Mouse (Mus musculus) kidney, adult 9 months (tissue): ENCODE data around the gene Pacrg.

Experiments used
- DNase-seq: peaks from one replicate; pipeline ENCODE4 v3.0.0; 2022

Gene Pacrg

DNA sequence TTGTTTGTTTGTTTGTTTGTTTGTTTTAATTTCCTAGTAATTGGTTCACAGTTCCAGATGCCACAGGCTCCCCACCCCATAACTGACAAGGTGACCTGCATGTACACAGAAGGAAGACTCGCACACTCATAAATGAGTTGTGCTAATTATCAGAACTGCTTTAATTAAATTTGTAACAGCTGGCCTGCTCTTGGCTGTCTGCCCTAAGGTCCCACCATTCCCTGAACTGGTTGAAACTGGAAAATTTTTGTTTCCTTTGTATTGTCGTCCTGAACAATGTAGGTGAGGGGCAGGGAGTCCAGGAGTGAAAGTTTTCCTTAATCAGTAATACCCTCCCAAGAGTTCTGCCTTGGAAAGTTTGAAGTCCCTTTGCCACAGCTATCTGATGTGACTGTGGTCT, 219.5 kb downstream of the Pacrg start:
- DNase-seq: no peak

DNA sequence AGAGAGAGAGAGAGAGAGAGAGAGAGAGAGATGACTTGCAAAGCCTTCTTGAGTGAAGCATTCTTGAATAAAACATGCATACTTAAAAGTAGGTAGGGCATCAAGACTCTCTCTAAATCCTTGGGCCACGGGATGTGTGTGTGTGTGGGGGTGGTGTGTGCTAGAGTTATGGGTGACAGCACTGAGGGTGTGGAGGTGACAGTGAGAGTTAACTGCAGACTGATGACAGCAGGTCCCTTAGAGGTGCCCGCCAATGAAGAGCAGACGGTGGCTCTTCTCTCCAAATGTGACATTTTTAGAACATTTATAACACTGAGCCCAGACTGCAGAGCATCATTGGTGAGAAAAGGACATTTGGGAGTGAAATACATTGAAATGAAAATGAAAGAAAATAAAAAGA, 220.2 kb downstream of the Pacrg start:
- no peak for DNase-seq

DNA sequence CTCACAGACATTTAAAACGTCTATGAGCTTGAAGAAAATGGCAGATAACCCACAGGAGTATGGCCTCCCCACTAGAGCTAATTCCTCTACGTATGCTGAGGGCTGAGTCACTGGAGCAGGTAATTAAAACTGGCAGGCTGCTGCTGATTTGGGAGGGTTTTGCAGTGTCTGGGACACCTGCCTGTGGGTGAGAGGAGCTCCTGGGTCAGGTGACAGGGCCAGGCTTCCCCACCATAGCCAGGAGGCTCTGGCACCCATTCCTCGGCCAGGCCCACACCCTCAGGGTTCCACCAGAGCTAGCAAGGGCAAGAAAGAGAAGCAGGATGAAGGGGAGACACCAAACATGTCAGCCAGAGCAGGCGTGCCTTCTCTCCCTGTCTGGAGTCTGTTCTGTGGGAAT, 222.5 kb downstream of the Pacrg start:
- DNase-seq: no peak

DNA sequence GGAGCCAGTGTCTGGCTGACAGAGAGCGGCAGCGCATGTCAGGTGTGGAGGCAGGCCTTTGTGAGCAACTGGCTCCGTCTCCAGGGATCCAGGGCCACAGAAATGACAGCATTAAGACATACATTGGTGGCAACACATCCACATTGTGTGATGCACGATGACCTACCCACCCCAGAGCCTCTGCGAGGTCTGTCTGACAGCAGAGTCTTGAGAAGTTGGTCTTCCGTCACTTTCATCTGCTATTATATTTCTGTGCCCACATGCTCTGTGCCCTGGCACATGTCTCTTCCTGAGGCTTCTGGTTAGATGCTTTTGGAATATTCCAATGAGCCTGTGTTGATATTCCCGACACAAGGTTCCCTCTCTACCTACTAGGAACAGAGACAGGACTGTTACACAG, 224.5 kb downstream of the Pacrg start:
- no peak for DNase-seq

DNA sequence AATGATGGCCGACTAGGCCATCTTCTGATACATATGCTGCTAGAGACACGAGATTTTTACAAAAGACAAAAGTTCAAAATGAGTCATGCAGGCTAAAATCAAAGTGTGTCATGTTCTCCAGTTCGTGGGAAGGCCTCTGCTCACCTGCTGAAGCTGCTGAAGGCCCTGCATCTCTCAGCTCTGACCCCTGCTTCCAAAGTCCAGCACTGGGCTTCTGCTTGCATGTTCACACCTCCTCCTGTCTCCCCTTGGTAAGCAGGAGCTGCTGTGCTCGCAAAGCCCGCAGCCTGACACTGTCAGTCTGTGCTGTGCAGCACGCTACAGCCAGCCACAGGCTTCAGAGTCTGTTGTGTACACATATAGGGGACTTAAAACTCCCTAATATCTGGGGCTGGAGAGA, 225.4 kb downstream of the Pacrg start:
- DNase-seq: peak; percentile 58

DNA sequence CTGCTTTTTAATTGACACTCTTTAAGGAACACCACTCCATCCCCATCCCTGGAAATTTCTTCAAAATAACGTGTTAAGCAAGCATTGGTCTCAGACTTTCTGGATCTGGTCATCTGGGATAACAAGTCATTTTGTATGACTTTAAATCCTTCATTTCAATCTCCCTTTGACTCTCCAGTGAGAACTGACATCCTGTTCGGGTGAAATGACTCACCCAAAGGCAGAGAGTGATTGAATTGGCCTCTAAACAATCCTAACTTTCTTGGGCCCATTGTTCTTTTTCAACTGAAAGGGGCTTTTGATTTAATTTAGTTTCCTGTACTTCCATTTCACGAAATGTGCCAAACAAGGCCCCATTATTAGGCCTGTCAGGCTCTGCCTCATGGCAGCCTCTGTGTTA, 228.5 kb downstream of the Pacrg start:
- DNase-seq: no peak

DNA sequence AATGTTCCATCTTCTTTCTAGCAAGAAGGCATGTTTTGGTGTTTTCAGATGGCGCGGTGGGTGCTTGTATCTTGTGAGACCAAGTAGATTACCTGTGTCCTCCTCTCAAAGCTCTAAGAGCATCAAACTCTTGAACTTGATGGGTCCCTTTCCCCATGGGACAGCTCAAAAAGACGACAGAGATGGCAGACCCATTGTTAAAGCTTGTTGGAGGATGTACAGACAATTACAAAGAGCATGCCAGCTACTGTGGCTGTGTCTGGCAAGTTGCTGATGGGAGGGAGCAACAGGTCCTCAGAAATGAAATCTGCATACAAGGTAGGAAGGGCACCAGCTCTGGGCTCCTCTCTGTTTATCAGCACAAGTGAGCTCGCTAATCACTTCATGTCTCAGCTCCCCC, 232.0 kb downstream of the Pacrg start:
- no peak for DNase-seq

DNA sequence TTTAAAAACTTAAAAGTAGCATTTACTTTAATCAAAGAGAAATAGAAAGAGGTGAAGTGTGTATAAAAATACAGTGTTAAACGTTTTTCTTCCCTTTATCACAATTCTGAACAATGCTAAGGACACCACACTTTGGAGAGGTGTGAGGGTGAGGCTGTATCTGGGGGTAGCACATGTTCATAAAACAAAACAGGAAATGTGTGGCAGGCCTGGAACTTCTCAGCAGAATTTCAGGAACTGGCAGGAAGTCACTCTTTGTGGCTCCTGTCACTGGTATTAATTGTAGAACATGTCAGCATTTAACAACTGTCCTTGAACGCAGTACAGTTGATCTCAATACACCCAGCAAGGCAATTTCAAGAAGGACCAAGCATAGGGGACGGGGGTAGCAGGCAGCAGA, 234.0 kb downstream of the Pacrg start:
- no peak for DNase-seq

DNA sequence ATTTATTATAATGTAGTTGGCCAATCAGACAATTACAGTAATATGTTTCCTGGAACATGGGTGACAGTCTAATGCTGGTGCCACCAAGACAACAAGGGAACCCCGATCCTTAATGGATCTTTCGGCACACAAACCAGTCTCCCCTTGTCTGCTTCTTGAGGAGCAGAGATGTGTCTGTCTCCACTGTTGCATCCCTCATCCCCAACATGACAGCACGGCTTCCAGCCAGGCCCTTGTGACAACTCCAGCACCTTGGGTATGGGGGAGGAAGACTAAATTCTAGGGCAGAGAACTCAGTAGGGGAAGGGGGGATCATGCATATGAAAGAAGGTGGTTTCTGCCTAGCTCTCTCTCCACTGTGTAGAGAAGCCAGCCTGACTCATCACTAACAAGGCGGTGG, 242.4 kb downstream of the Pacrg start:
- DNase-seq: no peak

DNA sequence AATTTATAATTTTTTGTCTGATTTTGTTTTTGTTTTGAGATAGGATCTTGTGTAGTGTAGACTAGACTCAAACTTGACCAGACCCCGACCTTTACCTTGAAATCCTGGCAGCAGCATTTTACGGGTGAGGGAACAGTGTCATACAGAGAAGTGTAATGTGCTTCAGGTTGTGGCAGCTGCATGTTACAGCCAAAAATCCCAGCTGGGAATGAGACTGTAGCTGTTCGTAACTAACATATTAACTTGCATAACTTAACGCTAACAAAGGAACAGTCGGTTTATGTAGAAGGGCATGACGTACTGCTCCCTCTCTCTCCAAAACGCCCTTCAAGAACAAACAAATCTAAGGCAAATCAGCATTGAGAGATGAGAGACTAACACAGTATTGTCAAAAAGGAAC, 250.5 kb downstream of the Pacrg start:
- DNase-seq: no peak

DNA sequence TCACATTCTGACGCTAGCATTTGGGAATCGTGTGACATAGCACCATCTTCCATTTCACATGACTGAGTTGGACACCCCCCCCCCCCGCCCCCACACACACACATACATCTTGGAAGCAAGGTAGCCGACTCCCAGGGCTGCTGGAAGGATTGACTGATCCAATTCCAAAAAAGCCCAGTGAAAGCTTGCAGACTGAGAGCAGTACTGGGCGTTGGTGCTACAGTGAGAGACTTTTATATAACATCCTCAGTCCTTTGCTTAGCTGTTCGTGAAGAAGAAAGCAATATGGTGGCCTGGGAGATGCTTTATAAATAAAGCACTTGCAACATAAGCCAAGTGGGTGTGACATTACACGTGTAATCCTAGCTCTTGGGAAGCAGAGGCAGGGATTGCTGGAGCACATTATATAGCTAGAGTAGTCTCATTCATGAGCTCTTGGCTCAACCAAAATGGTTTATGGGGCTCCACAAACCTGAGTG, 251.2 kb downstream of the Pacrg start:
- no peak for DNase-seq

DNA sequence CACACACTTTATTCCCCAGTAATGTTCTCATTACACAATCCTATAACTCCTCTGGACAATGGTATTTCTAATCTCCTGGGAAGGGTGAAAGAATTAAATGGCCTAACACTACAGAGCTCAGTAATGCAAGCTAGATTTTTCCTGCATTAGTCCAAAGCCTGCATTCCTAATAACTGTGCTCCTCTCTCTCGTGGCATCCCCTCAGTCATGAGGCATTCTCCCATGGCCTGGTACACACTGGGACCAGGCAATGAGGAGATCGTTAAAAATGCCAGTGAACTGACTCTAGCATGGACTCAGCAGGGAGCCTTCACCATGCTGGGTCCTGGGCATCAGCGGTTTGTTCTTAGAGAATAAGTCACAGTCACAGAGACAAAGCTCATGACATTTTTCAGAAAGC, 256.8 kb downstream of the Pacrg start:
- DNase-seq: no peak

DNA sequence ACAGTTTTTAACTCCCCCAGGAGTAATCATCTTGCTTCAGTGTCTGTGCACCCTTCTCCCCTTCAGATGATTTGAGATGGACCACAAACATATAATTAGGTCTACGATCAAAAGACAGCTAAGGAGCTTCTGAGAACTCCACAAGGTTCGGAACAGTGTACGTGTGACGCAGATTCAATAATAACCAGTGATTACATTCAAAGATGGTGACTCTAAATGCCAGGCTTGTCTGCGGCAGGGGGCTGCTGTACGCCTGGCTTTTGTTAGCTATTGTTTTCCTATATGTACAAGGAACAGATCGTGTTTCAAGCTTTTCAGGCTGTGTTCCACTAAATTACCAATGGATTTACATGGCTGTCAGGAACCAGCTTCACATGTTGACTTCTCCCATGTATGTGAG, 264.8 kb downstream of the Pacrg start:
- no peak for DNase-seq

DNA sequence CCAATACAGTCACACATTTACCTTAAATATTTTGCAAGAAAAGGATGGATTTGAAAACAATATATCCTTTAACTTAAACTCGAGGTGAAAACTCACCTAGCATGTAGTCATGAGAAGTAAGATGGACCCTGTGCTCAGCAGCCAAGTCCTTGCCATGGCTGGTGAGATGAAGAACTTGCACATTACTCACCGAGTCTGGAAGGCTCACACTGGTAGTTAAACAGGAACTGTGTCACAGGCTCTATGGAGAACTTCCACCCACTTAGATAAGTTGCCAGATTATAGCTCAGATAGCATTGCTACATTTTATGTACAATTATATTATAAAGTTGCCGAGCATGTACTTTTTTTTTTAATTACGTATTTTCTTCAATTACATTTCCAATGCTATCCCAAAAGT, 267.7 kb downstream of the Pacrg start:
- DNase-seq: no peak

DNA sequence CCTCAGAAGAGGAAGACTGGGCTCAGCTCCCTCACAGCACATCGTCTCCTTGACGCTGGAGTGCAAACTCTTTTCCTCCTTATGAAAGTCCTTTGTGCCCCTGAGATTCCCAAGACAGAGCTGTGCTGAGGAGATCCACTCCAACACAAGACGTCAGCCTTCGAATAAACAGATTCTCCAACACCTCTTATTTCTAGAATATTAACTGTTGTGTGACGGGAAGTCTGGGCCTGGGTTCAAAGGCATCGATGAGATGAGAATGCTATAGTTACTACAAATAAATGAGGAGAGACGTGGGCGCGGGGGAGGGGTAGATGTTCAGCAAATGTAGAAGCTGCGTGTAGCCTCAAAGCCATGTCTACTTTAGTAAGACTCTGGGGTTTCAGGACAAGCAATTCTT, 270.8 kb downstream of the Pacrg start:
- DNase-seq: no peak

DNA sequence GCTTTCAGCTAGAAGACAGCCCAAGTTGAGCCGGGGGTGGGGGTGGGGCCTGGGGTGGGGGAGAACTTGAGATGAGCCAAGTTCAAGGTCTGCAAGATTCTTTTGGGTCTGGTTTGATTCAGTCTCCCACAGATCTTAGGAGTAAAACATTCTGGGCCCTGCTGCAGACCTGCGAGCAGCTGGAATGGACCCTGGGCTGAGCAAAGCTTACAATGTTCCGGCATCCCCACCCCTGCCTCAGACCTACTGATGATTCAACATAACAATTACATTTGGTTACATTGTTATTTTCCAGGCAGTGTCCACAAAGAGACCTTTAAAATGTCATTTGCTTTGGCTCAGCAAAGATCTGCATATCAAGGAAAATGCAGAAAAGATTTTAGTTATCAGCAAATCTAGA, 272.7 kb downstream of the Pacrg start:
- DNase-seq: no peak

DNA sequence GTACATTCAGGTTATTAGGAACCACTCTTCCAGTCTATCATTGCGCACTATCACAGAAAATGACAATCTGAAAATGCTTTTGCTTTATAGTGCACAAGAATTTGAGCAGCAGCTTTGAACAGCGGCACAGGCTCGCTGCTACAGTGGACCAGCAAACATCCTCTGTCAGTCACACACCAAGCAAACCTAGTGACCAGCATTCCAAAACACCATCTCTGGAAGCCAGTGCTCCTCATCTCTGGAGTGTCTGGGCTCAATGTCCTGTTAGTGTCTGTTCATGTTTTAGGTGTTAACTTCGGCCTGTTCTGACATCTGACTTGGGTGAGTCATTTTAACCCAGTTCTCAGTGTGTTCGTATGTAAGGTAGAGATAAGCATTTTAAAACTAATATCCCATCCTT, 275.9 kb downstream of the Pacrg start:
- no peak for DNase-seq

DNA sequence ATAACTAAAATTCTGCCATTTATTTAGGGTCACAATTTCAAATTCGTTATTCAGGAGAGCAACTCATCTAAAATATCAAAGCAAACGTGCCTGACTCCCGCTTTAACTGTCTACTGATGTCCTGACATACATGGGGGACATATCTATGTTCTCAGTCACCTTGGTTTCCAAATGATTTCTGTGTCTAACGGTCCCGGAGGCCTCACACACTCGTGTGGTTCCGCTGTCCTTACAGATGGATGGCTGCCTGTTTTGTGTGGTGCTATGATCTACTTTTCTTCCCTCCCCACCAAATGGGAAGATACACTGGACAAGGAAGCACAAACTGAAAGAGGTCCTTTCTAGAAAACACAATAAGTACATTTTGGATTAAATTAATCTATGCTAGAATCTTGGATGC, 277.2 kb downstream of the Pacrg start:
- no peak for DNase-seq

DNA sequence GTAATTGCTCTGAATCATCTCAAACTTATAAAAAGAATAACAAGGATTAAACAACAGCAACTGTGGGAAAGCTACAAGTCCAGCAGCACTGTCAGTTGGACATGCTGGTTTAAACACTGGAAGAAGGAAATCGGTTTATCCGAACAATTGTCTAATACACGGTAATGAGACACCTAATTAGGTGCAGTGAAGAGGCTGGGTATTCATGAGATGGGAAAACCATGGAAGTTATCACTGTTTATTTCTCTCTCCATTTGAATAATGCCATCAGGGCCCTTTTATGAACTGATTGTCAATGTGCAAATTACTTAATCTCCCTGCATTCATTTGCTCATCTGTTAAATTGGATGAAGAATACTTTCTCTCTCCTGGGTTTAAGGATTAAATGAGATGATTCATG, 280.1 kb downstream of the Pacrg start:
- DNase-seq: no peak

DNA sequence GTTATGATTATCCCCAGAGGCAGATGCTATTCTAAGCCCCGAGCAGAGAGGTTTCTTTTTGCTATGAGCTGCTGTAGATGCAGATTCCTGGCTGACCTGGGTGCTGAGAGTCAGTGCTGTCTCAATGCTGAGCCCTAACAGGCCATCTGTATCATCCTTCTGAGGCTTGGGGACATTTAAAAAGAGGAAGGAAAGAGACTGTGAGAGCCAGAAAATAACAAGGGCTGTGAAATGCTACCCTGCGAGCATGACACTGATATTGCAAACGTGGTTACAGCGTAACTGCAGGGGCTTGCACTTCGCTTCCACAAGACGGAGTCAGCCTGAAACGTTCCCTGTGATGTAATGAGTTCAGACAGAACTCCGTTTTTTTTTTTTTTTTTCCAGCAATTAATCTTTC, 281.4 kb downstream of the Pacrg start:
- no peak for DNase-seq

DNA sequence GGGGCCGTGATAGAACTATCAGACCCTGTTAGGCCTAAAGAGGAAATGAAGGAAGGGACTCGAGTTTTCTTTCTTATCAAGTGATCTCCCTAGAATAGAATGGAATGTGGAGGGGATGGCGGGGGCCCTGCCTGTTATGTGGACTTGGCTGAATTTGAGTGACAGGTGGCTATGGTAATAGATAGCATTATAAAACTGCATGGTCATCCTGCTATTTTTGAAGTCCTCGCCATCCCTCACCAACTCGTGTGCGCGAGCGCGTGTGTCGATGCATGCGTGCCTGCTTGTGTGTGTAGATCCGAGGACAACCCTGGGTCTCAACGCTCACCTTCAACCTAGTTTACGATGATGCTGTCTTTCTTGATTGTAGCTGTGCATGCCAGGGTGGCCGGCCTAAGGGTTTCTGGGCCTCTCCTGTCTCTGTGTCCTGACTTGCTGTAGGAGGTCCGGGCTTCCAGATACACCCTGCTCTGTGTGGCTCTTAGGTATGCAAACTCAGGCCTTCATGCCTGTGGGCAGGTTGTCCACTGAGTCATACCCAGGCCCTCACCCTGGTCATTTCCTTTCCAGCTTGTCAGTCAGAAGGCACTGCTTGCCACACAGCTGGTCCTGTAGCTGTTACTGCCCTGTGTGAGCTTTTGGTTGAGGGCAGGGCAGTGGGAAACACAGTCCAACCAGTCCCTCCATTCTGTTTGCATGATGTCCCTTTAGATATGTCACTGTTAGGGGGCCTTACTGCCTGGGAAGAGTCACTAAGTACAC, 287.6 kb downstream of the Pacrg start:
- DNase-seq: no peak

DNA sequence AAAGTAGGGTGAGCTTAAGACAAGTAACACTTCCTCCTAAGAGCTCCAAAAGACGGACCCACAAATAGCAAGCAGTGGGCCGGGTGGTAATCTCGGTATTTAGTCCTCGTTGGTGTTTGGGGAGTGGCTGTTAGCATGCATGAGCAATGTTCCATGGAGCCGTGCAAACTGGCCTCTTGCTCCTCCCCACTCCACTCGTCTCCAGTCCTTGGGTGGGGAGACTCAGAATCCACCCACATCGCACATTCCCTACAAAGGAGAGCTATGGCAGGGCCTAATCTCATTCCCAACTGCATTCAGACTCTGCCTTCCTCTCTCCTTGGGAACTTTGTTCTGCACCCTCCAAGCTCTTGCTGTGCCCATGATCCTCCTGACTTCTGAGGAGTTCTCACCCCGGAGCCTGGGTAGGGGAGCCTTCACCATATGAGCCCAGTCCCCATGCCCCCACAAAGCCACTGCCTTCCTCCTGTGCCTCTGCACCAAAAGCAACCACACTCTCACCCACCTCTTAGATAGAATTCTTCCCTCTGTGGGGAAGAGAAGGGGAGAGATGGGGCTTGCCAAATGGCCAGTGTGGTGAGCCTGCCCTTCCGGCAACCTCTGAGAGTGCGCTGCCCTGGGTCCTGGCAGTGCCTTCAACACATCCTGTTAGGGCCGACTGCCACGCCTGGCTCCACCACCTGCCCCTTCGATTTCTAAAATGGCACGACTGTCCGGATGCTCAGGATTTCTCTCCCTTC, 289.2 kb downstream of the Pacrg start:
- no peak for DNase-seq

DNA sequence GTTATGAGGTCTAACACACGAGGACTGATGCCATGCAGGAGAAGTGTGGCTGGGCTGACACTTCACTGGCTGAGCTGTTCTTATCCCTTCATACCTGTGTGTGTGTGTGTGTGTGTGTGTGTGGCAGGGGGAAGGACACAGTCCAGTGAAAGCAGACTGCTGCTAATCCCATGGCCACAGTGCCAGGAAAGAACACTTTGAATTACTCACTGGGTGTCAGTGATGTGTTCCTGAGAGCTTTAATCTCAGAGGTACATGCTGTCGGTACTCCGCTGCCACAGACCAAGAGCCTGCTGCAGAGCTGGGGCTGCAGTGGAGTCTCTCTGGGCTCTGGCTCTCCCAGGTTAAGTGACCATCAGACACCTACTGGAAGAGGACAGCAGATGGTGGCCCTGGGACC, 290.3 kb downstream of the Pacrg start:
- DNase-seq: no peak

DNA sequence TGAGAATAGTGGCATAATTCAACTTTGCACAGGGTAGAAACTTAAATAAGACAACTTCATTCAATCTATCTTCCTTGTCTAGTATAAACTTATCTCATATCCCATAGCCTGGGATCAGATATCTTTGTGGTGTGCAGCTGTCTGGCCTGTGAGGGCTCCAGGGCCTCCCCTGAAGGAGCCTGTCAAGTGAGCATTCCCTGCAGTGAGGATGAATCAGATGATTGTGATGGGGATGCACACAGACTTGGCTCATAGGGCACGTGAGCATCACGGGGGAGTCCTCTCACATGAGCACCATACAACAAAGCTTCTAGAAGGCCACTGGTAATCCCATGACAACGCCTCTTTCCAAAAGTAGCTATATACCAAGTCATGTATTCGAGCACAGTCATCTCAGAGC, 291.1 kb downstream of the Pacrg start:
- DNase-seq: no peak

DNA sequence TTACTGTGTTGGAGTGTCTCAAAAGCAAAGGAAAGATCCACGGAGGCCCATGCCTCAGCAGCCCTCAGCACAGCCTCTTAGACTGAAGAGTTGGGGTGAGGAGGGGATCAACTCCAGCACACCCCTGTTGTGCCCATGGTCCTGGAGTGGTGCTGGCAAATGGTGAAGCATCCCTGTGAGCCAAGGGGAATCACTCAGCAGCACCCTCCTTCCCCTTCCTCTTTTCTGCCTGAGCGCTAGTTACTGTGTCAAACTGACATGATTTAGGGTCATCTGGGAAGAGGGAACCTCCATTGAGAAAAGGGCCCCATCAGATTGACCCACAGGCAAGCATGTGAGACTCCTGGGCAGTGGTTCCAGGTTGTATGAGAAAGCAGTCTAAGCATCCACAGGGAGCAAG, 299.3 kb downstream of the Pacrg start:
- no peak for DNase-seq
